Mouse (Mus musculus) limb, embryonic 14.5 days (tissue): ENCODE results near the gene Ccl1. TPM values are rescaled to one million over a fixed set of nuclear protein-coding genes. Genes with fewer than 3 reads are reported as not detected.

Source experiments
- ATAC-seq: fragments of 200-750 bp; cut with Nextera tagmentation; 2 replicates; pipeline ENCODE4 v1.8.0; 2017; ENCODE audit warnings: low read depth, moderate number of reproducible peaks, moderate TSS enrichment; ENCODE audit not compliant: low FRiP score
- DNase-seq: peaks from one replicate; pipeline ENCODE4 v3.0.0-alpha.2; 2015; ENCODE audit warnings: low spot score
- H3K27ac ChIP-seq: fragments of 300-500 bp; sonication (generic); replicated peaks from 2 replicates; pipeline ENCODE4 v1.5.1; 2014; ENCODE audit warnings: low read depth, mild to moderate bottlenecking, low read length, moderate library complexity, mixed read lengths
- H3K27me3 ChIP-seq: fragments of 300-500 bp; sonication (generic); 2 replicates; pipeline ENCODE4 v1.6.1; 2014; ENCODE audit warnings: low read length, mixed read lengths; ENCODE audit not compliant: control insufficient read depth, insufficient read depth
- H3K36me3 ChIP-seq: fragments of 300-500 bp; sonication (generic); 2 replicates; pipeline ENCODE4 v1.6.1; 2014; ENCODE audit warnings: mild to moderate bottlenecking, low read length, moderate library complexity, mixed read lengths; ENCODE audit not compliant: control insufficient read depth, insufficient read depth
- H3K4me1 ChIP-seq: fragments of 300-500 bp; sonication (generic); 2 replicates; pipeline ENCODE4 v1.6.1; 2014; ENCODE audit warnings: antibody characterized with exemption, low read length, mixed read lengths; ENCODE audit not compliant: control insufficient read depth, insufficient read depth
- H3K4me2 ChIP-seq: fragments of 300-500 bp; sonication (generic); replicated peaks from 2 replicates; pipeline ENCODE4 v1.6.1; 2014; ENCODE audit warnings: low read depth, mild to moderate bottlenecking, low read length, moderate library complexity; ENCODE audit not compliant: severe bottlenecking
- H3K4me3 ChIP-seq: fragments of 300-500 bp; sonication (generic); replicated peaks from 2 replicates; pipeline ENCODE4 v1.5.1; 2014; ENCODE audit warnings: low read length
- H3K9ac ChIP-seq: fragments of 300-500 bp; sonication (generic); 2 replicates; pipeline ENCODE4 v1.6.1; 2014; ENCODE audit warnings: mild to moderate bottlenecking, low read depth, low read length, moderate library complexity; ENCODE audit not compliant: severe bottlenecking
- H3K9me3 ChIP-seq: fragments of 300-500 bp; sonication (generic); 2 replicates; pipeline ENCODE4 v1.6.1; 2016; ENCODE audit warnings: low read length; ENCODE audit not compliant: control insufficient read depth
- POLR2A ChIP-seq: fragments of 200-500 bp; IDR thresholded peaks from 2 replicates; pipeline ENCODE4 v1.8.0; 2012; ENCODE audit warnings: inconsistent platforms, mild to moderate bottlenecking, moderate library complexity, borderline replicate concordance; ENCODE audit not compliant: insufficient read depth, insufficient read length; ENCODE audit errors: extremely low read depth
- WGBS: fragments of 180-500 bp; shearing (Covaris S2); extraction: QIAGEN DNeasy Blood & Tissue Kit; methylation state at CpG from one replicate; pipeline ENCODE4 v1.1.7; 2014; 5-methylcytosine and 5-hydroxymethylcytosine counted together
- polyA plus RNA-seq, 2 experiments: library from polyadenylated mRNA; depleted of rRNA in 1 of 2; stranded (reverse) in 1 of 2; unstranded in 1 of 2; fragments of >200 nt; fragmentation: Nextera tagmentation in 1 of 2; extraction: Ambion mirVana in 1 of 2; gene quantifications; 2 replicates each; pipeline versions ENCODE4 v1.2.1 to v1.2.3; 2012 to 2014

The Ccl1 gene
- polyA plus RNA-seq, 2 experiments, result not detected

DNA sequence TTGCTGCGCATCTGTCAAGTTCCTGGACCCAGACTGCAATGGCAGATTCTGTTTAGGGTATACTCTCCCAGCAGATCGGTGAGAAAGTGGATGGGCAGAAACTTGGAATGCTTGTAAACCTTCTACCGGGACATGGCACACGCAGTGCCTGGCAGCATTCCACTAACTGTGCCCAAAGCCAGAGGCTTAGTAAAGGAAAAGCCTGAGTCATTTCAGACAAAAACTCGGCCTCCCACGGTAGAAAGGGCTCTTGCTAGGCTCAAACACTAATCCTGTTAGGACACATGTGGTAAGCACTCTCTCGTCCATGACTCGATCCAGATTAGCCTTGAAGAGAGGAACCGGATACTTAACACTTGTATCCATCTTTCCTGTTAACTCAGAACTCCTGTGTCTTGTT, 111.7 kb downstream of the Ccl1 start:
- Histone ChIP-seq H3K9me3 (no peaks in the 10 kb centered on the region), H3K27me3 (no peaks in the 10 kb centered on the region), H3K27ac (no peak overlapping the region), H3K36me3 (no peaks in the 10 kb centered on the region), H3K4me1 (no peaks in the 10 kb centered on the region), H3K4me3 (no peak overlapping the region), H3K4me2 (no peak overlapping the region), H3K9ac (no peak overlapping the region)
- WGBS, result 61% methylated on average over 9 of the region's 9 CpGs
- ATAC-seq (no peak), DNase-seq (no peak)
- no peak for TF ChIP-seq POLR2A

- Histone ChIP-seq H3K9me3 (no peaks in the 10 kb centered on the region), H3K4me1 (no peaks in the 10 kb centered on the region), H3K9ac (no peak overlapping the region), H3K4me2 (no peak overlapping the region), H3K36me3 (no peaks in the 10 kb centered on the region), H3K27ac (no peak overlapping the region), H3K27me3 (no peaks in the 10 kb centered on the region), H3K4me3 (no peak overlapping the region)
- 67% methylated on average over 13 of the region's 13 CpGs for WGBS
- no peak for ATAC-seq
- no peak for TF ChIP-seq POLR2A
- no peak for DNase-seq
Measured at GRCm38 (mm10) chr11:82189782-82190563, 115.5 kb downstream of the Ccl1 start.

DNA sequence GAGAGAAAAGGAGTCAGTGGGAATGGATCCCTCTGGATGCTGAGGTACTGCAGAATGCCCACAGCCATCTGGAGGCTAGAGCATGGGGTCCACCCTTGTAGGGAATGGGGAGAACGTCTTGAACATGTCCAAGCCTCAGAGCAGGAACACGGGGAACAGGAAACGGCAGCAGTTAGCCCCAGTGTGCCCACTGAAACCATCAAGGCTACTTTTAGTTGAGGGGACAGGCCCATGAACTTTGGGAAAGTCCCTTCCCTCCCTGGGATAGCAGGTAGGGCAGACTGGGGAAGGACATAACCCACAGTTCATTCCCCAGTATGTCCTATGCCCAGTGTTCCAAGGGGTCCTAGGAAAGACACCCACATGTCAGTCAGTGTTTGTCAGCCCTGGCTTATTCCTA, 119.8 kb downstream of the Ccl1 start:
- no peak for TF ChIP-seq POLR2A
- Histone ChIP-seq H3K27me3 (no peaks in the 10 kb centered on the region), H3K36me3 (no peaks in the 10 kb centered on the region), H3K27ac (no peak overlapping the region), H3K9me3 (no peaks in the 10 kb centered on the region), H3K4me2 (no peak overlapping the region), H3K4me3 (no peak overlapping the region), H3K9ac (no peak overlapping the region), H3K4me1 (no peaks in the 10 kb centered on the region)
- 77% methylated on average over 3 of the region's 3 CpGs for WGBS
- DNase-seq (no peak), ATAC-seq (no peak)

DNA sequence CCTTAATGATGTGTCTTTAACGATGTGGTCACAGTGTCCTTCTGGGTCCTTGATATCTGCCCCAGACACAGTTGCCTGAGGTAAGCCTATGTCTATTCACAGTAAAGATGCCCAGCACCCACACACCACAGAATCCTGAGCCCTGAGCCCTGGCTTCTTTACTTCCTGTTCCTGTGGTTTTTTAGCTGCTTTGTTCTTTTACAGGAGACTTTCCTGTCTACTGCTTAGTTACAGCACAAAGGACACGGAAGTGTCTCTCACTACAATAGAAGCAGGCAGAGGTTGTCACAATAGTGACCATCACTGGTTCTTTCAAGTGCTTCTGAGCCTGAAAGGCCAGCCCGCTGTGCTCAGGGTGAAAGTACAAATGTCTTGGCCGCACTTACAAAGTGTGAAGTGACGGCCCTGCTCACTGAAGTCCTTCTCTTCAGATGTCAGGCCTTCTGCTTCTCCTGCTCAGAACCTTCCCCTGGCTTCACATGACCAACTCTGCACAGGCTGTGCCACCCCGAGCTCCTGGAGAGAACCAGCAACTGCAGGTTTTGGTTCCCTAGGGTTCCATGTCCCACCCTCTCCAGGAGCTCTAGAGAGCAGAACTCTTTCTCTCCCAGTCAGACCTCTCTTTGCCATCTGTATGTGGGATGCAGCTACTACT, 122.1 kb downstream of the Ccl1 start:
- H3K27ac ChIP-seq, result no peak overlapping the region
- DNase-seq, result no peak
- no peak for TF ChIP-seq POLR2A
- H3K36me3 ChIP-seq, result no peaks in the 10 kb centered on the region
- H3K27me3 ChIP-seq, result no peaks in the 10 kb centered on the region
- 69% methylated on average over 6 of the region's 6 CpGs for WGBS
- no peaks in the 10 kb centered on the region for H3K9me3 ChIP-seq
- no peak overlapping the region for H3K4me3 ChIP-seq
- no peak overlapping the region for H3K9ac ChIP-seq
- no peak for ATAC-seq
- no peaks in the 10 kb centered on the region for H3K4me1 ChIP-seq
- H3K4me2 ChIP-seq, result no peak overlapping the region

GRCm38 (mm10) chr11:82182401-82182800, 123.1 kb downstream of the Ccl1 start:
- Histone ChIP-seq H3K4me1 (no peaks in the 10 kb centered on the region), H3K4me2 (no peak overlapping the region), H3K9ac (no peak overlapping the region), H3K36me3 (no peaks in the 10 kb centered on the region), H3K27ac (no peak overlapping the region), H3K9me3 (no peaks in the 10 kb centered on the region), H3K4me3 (no peak overlapping the region), H3K27me3 (no peaks in the 10 kb centered on the region)
- 78% methylated on average over 6 of the region's 6 CpGs for WGBS
- DNase-seq, result no peak
- TF ChIP-seq POLR2A, result no peak
- ATAC-seq, result no peak
